1 mouse cellular context compared by ENCODE assay signal in genomic region chr19:46394712-46395108, GRCm38 (mm10).
TF ChIP-seq lines count a peak whose summit lies in the region.

No protein-coding gene starts in this region.

TF ChIP-seq in CH12.LX, 34 proteins besides CTCF, POLR2A, EP300 and RAD21:
- TF ChIP-seq ELF1 (IDR thresholded peaks at IDR 0.05; ENCODE audit: low read depth, low read length) (no peak), NELFE (IDR thresholded peaks at IDR 0.05; ENCODE audit: low read depth, low read length) (peak; percentile 46; the same call in 1 of the 2 replicates)
